Mouse (Mus musculus) spleen, postnatal 36 days (tissue): ENCODE results near the gene Gnb2.
A peak's percentile ranks its signal among the peaks of the same experiment; 100 is the strongest.

Source experiments
- DNase-seq, 2 experiments: peaks; one replicate each; pipeline ENCODE4 v3.0.0; 2022; ENCODE audit warnings: low spot score in 2 of 2, mixed read lengths in 1 of 2

The Gnb2 gene

GRCm38 (mm10) chr5:137533117-137533827, at the start of gene Gnb2, which contains the start of gene Epo:
Gnb2 (minus strand) TSS chr5:137533510.
Epo (minus strand) TSS chr5:137533242.
- peak; percentile 98 to 99 for DNase-seq

GRCm38 (mm10) chr5:137582702-137583101, 49.4 kb upstream of the Gnb2 start:
- DNase-seq: no peak

- DNase-seq: no peak
These were observed 46.9 kb upstream of the Gnb2 start for GRCm38 (mm10) chr5:137580246-137580645.

GRCm38 (mm10) chr5:137574470-137574901, 41.2 kb upstream of the Gnb2 start:
- DNase-seq: no peak

GRCm38 (mm10) chr5:137570691-137571586, 37.6 kb upstream of the Gnb2 start:
- peak; percentile 52 to 70 for DNase-seq

GRCm38 (mm10) chr5:137570181-137570580, 36.9 kb upstream of the Gnb2 start:
- no peak for DNase-seq

- DNase-seq: peak; percentile 73 to 79
These were observed 36.4 kb upstream of the Gnb2 start, which contains the start of gene Tfr2 for GRCm38 (mm10) chr5:137569665-137570064. Tfr2 (plus strand) TSS chr5:137569840.

GRCm38 (mm10) chr5:137569031-137569430, 35.7 kb upstream of the Gnb2 start:
- DNase-seq: peak in 1 of 2 experiments; percentile 16

- DNase-seq: no peak
These were observed 35.0 kb upstream of the Gnb2 start for GRCm38 (mm10) chr5:137568223-137568798.

- no peak for DNase-seq
These were observed 33.1 kb upstream of the Gnb2 start for GRCm38 (mm10) chr5:137566416-137566815.

GRCm38 (mm10) chr5:137565744-137566143, 32.4 kb upstream of the Gnb2 start:
- no peak for DNase-seq

- DNase-seq: no peak
These were observed 29.7 kb upstream of the Gnb2 start for GRCm38 (mm10) chr5:137562965-137563364.

- DNase-seq: no peak
These were observed 28.2 kb upstream of the Gnb2 start for GRCm38 (mm10) chr5:137561556-137561955.

- no peak for DNase-seq
These were observed 20.6 kb upstream of the Gnb2 start for GRCm38 (mm10) chr5:137553898-137554297.

GRCm38 (mm10) chr5:137553411-137553837, 20.1 kb upstream of the Gnb2 start, which contains the start of gene Actl6b:
Actl6b (plus strand) TSS chr5:137553517.
- peak in 1 of 2 experiments; percentile 17 for DNase-seq

GRCm38 (mm10) chr5:137553000-137553399, 19.7 kb upstream of the Gnb2 start:
- DNase-seq: no peak

- no peak for DNase-seq
These were observed 17.8 kb upstream of the Gnb2 start for GRCm38 (mm10) chr5:137551119-137551518.

- DNase-seq: no peak
These were observed 16.5 kb upstream of the Gnb2 start for GRCm38 (mm10) chr5:137549840-137550239.

- no peak for DNase-seq
These were observed 12.3 kb upstream of the Gnb2 start for GRCm38 (mm10) chr5:137545596-137545995.

- no peak for DNase-seq
These were observed 11.6 kb upstream of the Gnb2 start for GRCm38 (mm10) chr5:137544926-137545325.

- DNase-seq: no peak
These were observed 8.6 kb upstream of the Gnb2 start for GRCm38 (mm10) chr5:137541768-137542540.
